Mouse (Mus musculus): Measurements from ENCODE around the gene Crocc. TPM values are rescaled to one million over a fixed set of nuclear protein-coding genes. Genes with fewer than 3 reads are reported as not detected.

Gene Crocc
- polyA plus RNA-seq, 1 experiment from 2014 or later = 7.0 TPM

DNA sequence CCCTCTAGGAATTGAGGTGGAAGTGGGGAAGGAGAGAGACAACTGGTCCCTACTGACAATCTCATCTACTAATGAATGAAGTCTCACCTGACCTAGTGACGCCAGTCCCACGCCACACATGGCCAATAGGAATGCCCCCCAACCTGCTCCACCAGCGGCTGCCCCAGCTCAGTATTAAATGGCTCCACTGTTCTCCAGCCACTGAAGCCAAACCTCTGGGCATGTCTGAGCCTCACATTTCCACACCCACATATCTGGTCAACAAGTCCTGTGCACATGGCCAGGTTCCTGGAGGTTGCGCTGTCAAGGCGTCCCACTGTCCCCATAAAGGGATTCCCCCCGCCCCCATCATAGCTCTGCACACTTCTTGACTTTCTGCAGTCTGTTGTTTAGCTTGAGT lies 75.8 kb downstream of the Crocc start:
- H3K36me3 ChIP-seq = peaks cover 9% of the 10 kb centered on the region
- no peaks in the 10 kb centered on the region for H3K27me3 ChIP-seq
- 0 out of 2 replicates have a peak, but pooled peaks cover 5% of the 10 kb centered on the region for H3K9me3 ChIP-seq (replicated peaks)
- no peak overlapping the region for H3K9ac ChIP-seq
- H3K4me1 ChIP-seq = peaks cover 48% of the 10 kb centered on the region
- 74% methylated on average over 6 of the region's 6 CpGs for WGBS
- no peak for ATAC-seq (ENCODE audit: insufficient number of reproducible peaks, low FRiP score, low TSS enrichment, low read depth)
- no peak overlapping the region for H3K4me2 ChIP-seq (replicated peaks)
- no peak overlapping the region for H3K27ac ChIP-seq (replicated peaks)
- no peak overlapping the region for H3K4me3 ChIP-seq (replicated peaks)

DNA sequence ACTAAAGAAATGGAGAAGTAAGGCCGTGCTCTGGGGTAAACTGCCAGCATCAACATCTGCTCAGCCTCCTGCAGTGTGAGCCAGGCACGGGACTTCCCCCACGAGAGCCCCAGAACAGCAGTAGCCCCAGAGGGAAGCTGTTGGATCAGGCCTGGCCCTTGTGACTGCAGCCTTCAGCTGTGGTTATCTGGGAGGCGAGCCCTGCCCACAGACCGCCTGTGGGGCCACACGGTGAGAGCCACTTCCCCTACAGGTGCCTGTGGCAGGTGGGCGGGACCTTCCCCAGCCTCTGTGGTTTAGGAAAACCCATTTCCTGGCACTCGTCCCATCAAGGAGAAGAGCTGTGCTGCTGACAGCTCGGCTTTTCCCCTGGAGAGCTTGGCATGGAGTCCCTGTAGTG lies 76.9 kb downstream of the Crocc start:
- Histone ChIP-seq H3K9ac (no peak overlapping the region), H3K36me3 (peaks cover 20% of the 10 kb centered on the region), H3K27me3 (no peaks in the 10 kb centered on the region), H3K9me3 (replicated peaks) (0 out of 2 replicates have a peak, but pooled peaks cover 5% of the 10 kb centered on the region), H3K4me1 (peaks cover 41% of the 10 kb centered on the region), H3K4me2 (replicated peaks) (no peak overlapping the region; the same call in 1 of the 2 replicates), H3K27ac (replicated peaks) (peak overlapping the region; percentile 82), H3K4me3 (replicated peaks) (no peak overlapping the region)
- ATAC-seq (ENCODE audit: insufficient number of reproducible peaks, low FRiP score, low TSS enrichment, low read depth) = peak; percentile 48
- 9% methylated on average over 9 of the region's 9 CpGs for WGBS

DNA sequence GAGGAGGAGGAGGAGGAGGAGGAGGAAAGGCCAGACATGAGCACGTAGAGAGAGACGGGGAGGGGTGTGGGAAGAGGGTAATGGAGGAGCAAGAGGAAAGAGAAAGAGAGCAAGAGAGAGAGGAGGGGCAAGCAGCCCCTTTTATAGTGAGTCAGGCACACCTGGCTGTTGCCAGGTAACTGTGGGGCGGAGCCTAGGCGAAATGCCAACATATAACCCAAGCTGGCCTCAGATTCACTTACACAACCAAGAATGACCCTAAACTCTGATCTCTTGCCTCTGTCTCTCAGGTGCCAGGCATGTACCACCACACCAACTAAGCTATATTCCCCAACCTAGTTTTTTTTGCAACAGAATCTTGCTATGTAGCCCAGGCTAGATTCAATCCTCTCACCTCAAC lies 77.5 kb downstream of the Crocc start:
- Histone ChIP-seq H3K27me3 (no peaks in the 10 kb centered on the region), H3K4me2 (replicated peaks) (no peak overlapping the region), H3K4me1 (peaks cover 34% of the 10 kb centered on the region), H3K4me3 (replicated peaks) (no peak overlapping the region), H3K36me3 (peaks cover 27% of the 10 kb centered on the region), H3K9ac (no peak overlapping the region), H3K9me3 (replicated peaks) (0 out of 2 replicates have a peak, but pooled peaks cover 5% of the 10 kb centered on the region), H3K27ac (replicated peaks) (peak overlapping the region; percentile 82)
- no peak for ATAC-seq (ENCODE audit: insufficient number of reproducible peaks, low FRiP score, low TSS enrichment, low read depth)
- WGBS = 34% methylated on average over 4 of the region's 4 CpGs

DNA sequence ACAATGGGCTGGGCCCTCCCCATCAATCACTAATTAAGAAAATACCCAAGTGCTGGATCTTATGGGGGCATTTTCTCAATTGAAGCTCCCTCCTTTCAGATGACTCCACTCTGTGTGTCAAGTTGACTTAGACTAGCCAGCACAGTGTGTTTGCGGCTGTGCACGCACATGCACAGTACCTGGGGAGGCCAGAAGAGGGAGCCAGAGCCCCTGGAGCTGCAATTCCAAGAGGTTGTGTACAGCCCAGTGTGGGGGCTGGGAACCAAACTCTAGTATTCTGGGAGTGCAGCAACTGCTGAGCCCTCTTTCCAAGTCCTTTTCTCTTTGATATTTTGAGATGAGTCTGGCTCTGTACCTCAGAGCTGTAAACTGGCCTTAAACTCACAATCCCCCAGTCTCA lies 78.7 kb downstream of the Crocc start:
- Histone ChIP-seq H3K4me1 (peaks cover 33% of the 10 kb centered on the region), H3K27ac (replicated peaks) (no peak overlapping the region), H3K27me3 (no peaks in the 10 kb centered on the region), H3K4me3 (replicated peaks) (no peak overlapping the region), H3K4me2 (replicated peaks) (no peak overlapping the region), H3K36me3 (peaks cover 38% of the 10 kb centered on the region), H3K9ac (no peak overlapping the region), H3K9me3 (replicated peaks) (0 out of 2 replicates have a peak, but pooled peaks cover 5% of the 10 kb centered on the region)
- ATAC-seq (ENCODE audit: insufficient number of reproducible peaks, low FRiP score, low TSS enrichment, low read depth) = no peak
- 85% methylated on average over 2 of the region's 2 CpGs for WGBS

DNA sequence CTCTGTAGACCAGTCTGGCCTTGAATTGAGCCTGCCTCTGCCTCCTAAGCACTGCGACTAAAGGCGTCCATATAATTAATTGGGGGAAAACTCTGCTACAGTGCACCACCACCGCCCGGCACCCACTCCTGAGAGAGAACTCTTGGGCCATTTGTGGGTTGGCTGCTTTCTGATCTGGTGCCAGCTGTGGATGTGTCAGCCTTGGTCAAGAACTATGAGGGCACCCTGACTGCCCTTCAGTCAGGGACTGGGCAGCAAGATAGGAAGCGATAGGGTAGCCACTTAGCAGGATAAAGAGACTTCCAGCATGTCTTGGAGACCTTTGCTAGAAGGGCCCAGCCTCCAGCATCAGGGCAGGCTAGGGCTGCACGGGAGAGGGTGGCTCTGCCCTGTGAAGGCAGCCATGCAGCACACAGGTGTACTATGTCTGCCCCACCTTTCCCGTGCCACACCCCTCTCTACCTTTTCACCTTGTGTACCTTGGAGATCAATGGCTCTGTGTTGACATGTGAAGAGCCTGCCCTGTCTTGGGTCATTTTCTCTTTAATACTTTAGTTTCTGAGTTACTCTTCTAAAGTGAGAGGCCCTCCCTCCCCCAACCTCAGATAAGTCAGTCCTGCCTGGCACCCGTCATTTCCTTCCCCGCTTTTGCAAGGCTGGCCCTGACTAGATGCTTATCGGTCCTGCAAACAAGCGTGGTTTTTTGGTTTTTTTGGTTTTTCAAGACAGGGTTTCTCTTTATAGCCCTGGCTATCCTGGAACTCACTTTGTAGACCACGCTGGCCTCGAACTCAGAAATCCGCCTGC lies 82.3 kb downstream of the Crocc start:
- no peak for ATAC-seq (ENCODE audit: insufficient number of reproducible peaks, low FRiP score, low TSS enrichment, low read depth)
- Histone ChIP-seq H3K9me3 (replicated peaks) (0 out of 2 replicates have a peak, but pooled peaks cover 5% of the 10 kb centered on the region), H3K4me3 (replicated peaks) (no peak overlapping the region), H3K4me1 (peaks cover 12% of the 10 kb centered on the region), H3K36me3 (peaks cover 72% of the 10 kb centered on the region), H3K27me3 (no peaks in the 10 kb centered on the region), H3K4me2 (replicated peaks) (no peak overlapping the region; the same call in 1 of the 2 replicates), H3K27ac (replicated peaks) (no peak overlapping the region; the same call in 1 of the 2 replicates), H3K9ac (no peak overlapping the region)
- WGBS = 82% methylated on average over 14 of the region's 14 CpGs

DNA sequence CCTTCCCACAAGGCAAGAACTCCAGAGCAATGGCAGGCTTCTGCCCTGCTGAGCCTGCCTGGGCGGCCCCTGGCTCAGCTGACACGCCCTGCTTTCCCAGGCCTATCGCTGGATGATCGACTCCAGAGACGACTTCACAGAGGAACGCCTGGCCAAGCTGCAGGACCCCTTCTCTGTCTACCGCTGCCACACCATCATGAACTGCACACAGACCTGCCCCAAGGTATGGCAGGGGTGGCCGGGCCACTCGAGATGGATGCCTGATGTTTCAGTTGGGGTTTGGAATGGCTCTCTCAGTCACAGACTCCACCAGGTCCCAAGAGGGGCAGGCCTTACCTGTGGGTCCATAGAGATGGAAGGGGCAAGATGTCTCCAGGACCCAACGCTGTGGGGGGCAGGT lies 83.1 kb downstream of the Crocc start:
- 71% methylated on average over 10 of the region's 10 CpGs for WGBS
- H3K36me3 ChIP-seq = peaks cover 80% of the 10 kb centered on the region
- H3K27ac ChIP-seq (replicated peaks) = no peak overlapping the region; the same call in 1 of the 2 replicates
- 0 out of 2 replicates have a peak, but pooled peaks cover 8% of the 10 kb centered on the region for H3K4me1 ChIP-seq
- ATAC-seq (ENCODE audit: insufficient number of reproducible peaks, low FRiP score, low TSS enrichment, low read depth) = no peak
- H3K9me3 ChIP-seq (replicated peaks) = 0 out of 2 replicates have a peak, but pooled peaks cover 5% of the 10 kb centered on the region
- H3K4me2 ChIP-seq (replicated peaks) = no peak overlapping the region
- H3K9ac ChIP-seq = no peak overlapping the region
- no peak overlapping the region for H3K4me3 ChIP-seq (replicated peaks)
- no peaks in the 10 kb centered on the region for H3K27me3 ChIP-seq

DNA sequence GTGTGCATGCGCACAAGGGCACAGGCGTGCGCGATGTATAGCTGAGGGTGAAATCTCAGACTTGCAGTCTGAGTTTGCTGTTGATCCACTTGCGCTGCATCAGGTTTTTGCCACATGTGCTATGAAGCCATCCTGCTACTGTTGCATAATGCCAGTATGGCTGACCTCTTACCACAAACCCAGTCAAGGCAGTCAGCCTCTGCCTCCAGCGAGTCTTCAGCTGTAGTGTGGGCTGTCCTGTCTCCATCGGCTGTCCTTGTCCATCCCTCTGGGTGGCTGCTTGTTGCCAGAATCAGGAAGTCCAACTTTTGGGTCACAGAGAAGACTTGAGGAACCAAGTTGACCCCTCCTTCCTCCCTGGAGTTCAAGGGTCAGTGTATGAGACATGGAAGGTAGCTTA lies 85.0 kb downstream of the Crocc start:
- Histone ChIP-seq H3K36me3 (peaks cover 97% of the 10 kb centered on the region), H3K27ac (replicated peaks) (no peak overlapping the region), H3K9ac (no peak overlapping the region), H3K4me3 (replicated peaks) (no peak overlapping the region), H3K4me1 (0 out of 2 replicates have a peak, but pooled peaks cover 8% of the 10 kb centered on the region), H3K27me3 (no peaks in the 10 kb centered on the region), H3K4me2 (replicated peaks) (no peak overlapping the region), H3K9me3 (replicated peaks) (no peaks in the 10 kb centered on the region)
- 90% methylated on average over 7 of the region's 7 CpGs for WGBS
- ATAC-seq (ENCODE audit: insufficient number of reproducible peaks, low FRiP score, low TSS enrichment, low read depth) = no peak

DNA sequence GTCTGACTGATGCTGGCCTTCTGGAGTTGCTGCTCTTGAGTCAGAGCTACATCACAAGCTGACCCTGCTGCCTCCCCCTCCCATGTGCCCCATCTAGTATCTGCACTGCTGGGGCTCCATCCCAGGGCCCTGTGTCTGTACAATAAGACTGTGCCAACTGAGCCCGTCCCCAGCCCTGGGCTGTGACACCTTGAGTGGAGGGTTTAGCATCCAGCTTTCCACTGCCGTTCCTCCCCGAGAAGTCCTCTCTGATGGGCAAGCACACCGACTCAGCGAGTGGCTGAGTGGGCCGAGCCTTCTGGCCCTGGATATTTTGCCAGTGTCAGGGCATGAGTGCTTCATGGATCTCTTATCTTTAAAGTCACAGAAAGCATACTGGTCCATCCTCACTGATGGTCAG lies 85.9 kb downstream of the Crocc start:
- H3K4me2 ChIP-seq (replicated peaks) = no peak overlapping the region
- ATAC-seq (ENCODE audit: insufficient number of reproducible peaks, low FRiP score, low TSS enrichment, low read depth) = no peak
- no peak overlapping the region for H3K27ac ChIP-seq (replicated peaks)
- H3K36me3 ChIP-seq = peaks cover 95% of the 10 kb centered on the region
- H3K9me3 ChIP-seq (replicated peaks) = no peaks in the 10 kb centered on the region
- H3K4me3 ChIP-seq (replicated peaks) = no peak overlapping the region
- no peaks in the 10 kb centered on the region for H3K27me3 ChIP-seq
- H3K4me1 ChIP-seq = 0 out of 2 replicates have a peak, but pooled peaks cover 8% of the 10 kb centered on the region
- 96% methylated on average over 6 of the region's 6 CpGs for WGBS
- no peak overlapping the region for H3K9ac ChIP-seq

DNA sequence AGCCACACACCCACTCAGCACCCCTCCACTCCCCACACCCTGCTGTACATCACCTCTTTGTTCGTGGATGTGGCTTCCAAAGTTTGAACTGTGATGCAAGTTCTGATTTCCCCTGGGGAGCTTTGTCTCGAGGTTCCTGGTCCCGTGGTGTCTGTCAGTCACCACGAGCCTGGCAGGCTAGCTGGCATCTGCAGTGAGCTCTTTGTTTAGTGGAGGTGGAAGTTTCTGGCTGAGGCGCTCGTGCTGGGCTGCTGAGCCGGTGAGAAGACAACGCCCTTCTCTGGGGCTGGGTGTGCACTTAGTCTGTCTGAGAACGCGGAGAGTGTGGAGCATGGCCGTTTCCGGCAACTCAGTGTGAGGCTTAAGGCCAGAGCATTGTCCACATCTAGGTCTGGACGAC lies 88.7 kb downstream of the Crocc start:
- Histone ChIP-seq H3K4me1 (0 out of 2 replicates have a peak, but pooled peaks cover 2% of the 10 kb centered on the region), H3K4me2 (replicated peaks) (no peak overlapping the region), H3K36me3 (peaks cover 85% of the 10 kb centered on the region), H3K4me3 (replicated peaks) (no peak overlapping the region), H3K9ac (no peak overlapping the region), H3K9me3 (replicated peaks) (no peaks in the 10 kb centered on the region), H3K27me3 (no peaks in the 10 kb centered on the region), H3K27ac (replicated peaks) (no peak overlapping the region)
- WGBS = 80% methylated on average over 13 of the region's 13 CpGs
- ATAC-seq (ENCODE audit: insufficient number of reproducible peaks, low FRiP score, low TSS enrichment, low read depth) = no peak

DNA sequence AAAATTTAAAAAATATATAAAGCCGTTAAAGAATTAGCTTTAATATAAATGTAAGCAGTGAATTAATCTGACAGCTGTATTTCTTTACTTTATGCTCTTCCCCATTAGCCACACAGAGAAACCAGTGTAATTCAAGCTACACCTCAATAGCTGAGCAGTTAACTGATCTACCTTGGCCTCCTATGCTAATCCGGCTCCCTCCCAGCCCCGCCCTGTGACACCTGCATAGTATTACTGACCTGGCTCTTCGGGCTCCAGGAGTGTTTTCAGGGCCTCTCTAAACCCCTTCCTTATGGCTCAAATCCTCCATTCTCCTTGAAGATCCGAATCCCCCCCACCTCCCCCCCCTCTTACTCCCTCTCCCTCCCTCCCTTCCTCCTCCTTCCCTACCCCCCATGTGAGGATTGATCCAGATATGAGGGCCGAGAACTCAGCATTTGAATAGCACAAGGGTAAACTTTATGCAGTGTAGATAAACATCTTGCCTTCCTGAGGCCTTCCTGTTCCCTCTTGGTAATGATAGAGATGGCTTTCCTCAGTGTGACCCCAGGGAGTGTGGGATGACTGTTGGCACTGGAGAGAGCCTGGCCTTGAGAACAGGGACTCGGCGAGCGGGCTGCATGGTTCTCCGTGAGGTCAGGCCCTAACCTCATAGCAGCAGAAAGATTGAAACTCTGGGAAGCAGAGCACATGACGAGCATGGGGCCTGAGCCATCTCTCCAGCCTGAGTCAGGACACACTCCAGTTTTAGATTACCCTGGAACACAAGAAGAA lies 92.8 kb downstream of the Crocc start:
- no peaks in the 10 kb centered on the region for H3K27me3 ChIP-seq
- no peak overlapping the region for H3K4me3 ChIP-seq (replicated peaks)
- peaks cover 54% of the 10 kb centered on the region for H3K36me3 ChIP-seq
- H3K9me3 ChIP-seq (replicated peaks) = no peaks in the 10 kb centered on the region
- no peak overlapping the region for H3K9ac ChIP-seq
- WGBS = 78% methylated on average over 11 of the region's 11 CpGs
- H3K27ac ChIP-seq (replicated peaks) = no peak overlapping the region
- peaks cover 16% of the 10 kb centered on the region for H3K4me1 ChIP-seq
- no peak for ATAC-seq (ENCODE audit: insufficient number of reproducible peaks, low FRiP score, low TSS enrichment, low read depth)
- H3K4me2 ChIP-seq (replicated peaks) = no peak overlapping the region

Measured in embryonic facial prominence, embryonic 15.5 days (tissue).